Mouse (Mus musculus) R1 (cell line): ENCODE results near the gene Timp3.

Experiments
- DNase-seq: peaks from one replicate; pipeline ENCODE4 v3.0.0-alpha.2; 2018; ENCODE audit warnings: low read depth, low spot score

Timp3 gene

GRCm38 (mm10) chr10:86385656-86386055, 85.5 kb downstream of the Timp3 start:
- DNase-seq: no peak

- no peak for DNase-seq
Observed at GRCm38 (mm10) chr10:86386232-86386631, 86.1 kb downstream of the Timp3 start.

- no peak for DNase-seq
Observed at GRCm38 (mm10) chr10:86387821-86388440, 87.8 kb downstream of the Timp3 start.

GRCm38 (mm10) chr10:86388803-86389202, 88.6 kb downstream of the Timp3 start:
- peak; percentile 24 for DNase-seq

- no peak for DNase-seq
Observed at GRCm38 (mm10) chr10:86389357-86389756, 89.2 kb downstream of the Timp3 start.

- no peak for DNase-seq
Observed at GRCm38 (mm10) chr10:86389913-86390312, 89.7 kb downstream of the Timp3 start.

- no peak for DNase-seq
Observed at GRCm38 (mm10) chr10:86392399-86392798, 92.2 kb downstream of the Timp3 start.

GRCm38 (mm10) chr10:86397577-86398346, 97.6 kb downstream of the Timp3 start:
- DNase-seq: no peak

- no peak for DNase-seq
Observed at GRCm38 (mm10) chr10:86398347-86398720, 98.2 kb downstream of the Timp3 start.
